Mouse (Mus musculus): Measurements from ENCODE around the gene Tfeb. TPM values are rescaled to one million over a fixed set of nuclear protein-coding genes. Genes with fewer than 3 reads are reported as not detected.

Tfeb gene
- polyA plus RNA-seq, 2 experiments: 10.6 to 12.2 TPM

GRCm38 (mm10) chr17:47796968-47797367 lies 60.1 kb downstream of the Tfeb start:
- H3K9me3 ChIP-seq (ENCODE audit: control insufficient read depth, low read length): no peaks in the 10 kb centered on the region
- WGBS: 70% methylated on average over 4 of the region's 4 CpGs
- peaks cover 11% of the 10 kb centered on the region; the same call in 1 of the 2 replicates for H3K4me1 ChIP-seq (ENCODE audit: control insufficient read depth, insufficient read depth, low read length)
- ATAC-seq (ENCODE audit: low FRiP score, low read depth) (no peak), DNase-seq (ENCODE audit: low spot score) (no peak)
- H3K4me2 ChIP-seq (replicated peaks; ENCODE audit: low read depth, low read length, severe bottlenecking): no peak overlapping the region
- H3K4me3 ChIP-seq (replicated peaks; ENCODE audit: low read length): no peak overlapping the region
- H3K27me3 ChIP-seq (ENCODE audit: control insufficient read depth, insufficient read depth, low read length): no peaks in the 10 kb centered on the region
- TF ChIP-seq POLR2A (IDR thresholded peaks at IDR 0.05; ENCODE audit: borderline replicate concordance, extremely low read depth, insufficient read depth, insufficient read length): no peak
- no peak overlapping the region for H3K9ac ChIP-seq (ENCODE audit: low read depth, low read length, severe bottlenecking)
- no peak overlapping the region for H3K27ac ChIP-seq (replicated peaks; ENCODE audit: low read depth, low read length)
- no peaks in the 10 kb centered on the region for H3K36me3 ChIP-seq (ENCODE audit: control insufficient read depth, insufficient read depth, low read length)

- H3K4me3 ChIP-seq (replicated peaks; ENCODE audit: low read length): no peak overlapping the region
- H3K36me3 ChIP-seq (ENCODE audit: control insufficient read depth, insufficient read depth, low read length): no peaks in the 10 kb centered on the region
- no peak overlapping the region for H3K9ac ChIP-seq (ENCODE audit: low read depth, low read length, severe bottlenecking)
- 79% methylated on average over 9 of the region's 9 CpGs for WGBS
- ATAC-seq (ENCODE audit: low FRiP score, low read depth) (no peak), DNase-seq (ENCODE audit: low spot score) (no peak)
- H3K27ac ChIP-seq (replicated peaks; ENCODE audit: low read depth, low read length): no peak overlapping the region
- H3K4me2 ChIP-seq (replicated peaks; ENCODE audit: low read depth, low read length, severe bottlenecking): no peak overlapping the region
- no peaks in the 10 kb centered on the region for H3K9me3 ChIP-seq (ENCODE audit: control insufficient read depth, low read length)
- peaks cover 11% of the 10 kb centered on the region; the same call in 1 of the 2 replicates for H3K4me1 ChIP-seq (ENCODE audit: control insufficient read depth, insufficient read depth, low read length)
- H3K27me3 ChIP-seq (ENCODE audit: control insufficient read depth, insufficient read depth, low read length): no peaks in the 10 kb centered on the region
- no peak for TF ChIP-seq POLR2A (IDR thresholded peaks at IDR 0.05; ENCODE audit: borderline replicate concordance, extremely low read depth, insufficient read depth, insufficient read length)
Observed at GRCm38 (mm10) chr17:47797383-47797782, 60.6 kb downstream of the Tfeb start.

- WGBS: 9% methylated on average over 8 of the region's 8 CpGs
- Histone ChIP-seq H3K4me2 (replicated peaks; ENCODE audit: low read depth, low read length, severe bottlenecking) (no peak overlapping the region), H3K36me3 (ENCODE audit: control insufficient read depth, insufficient read depth, low read length) (no peaks in the 10 kb centered on the region), H3K27me3 (ENCODE audit: control insufficient read depth, insufficient read depth, low read length) (no peaks in the 10 kb centered on the region), H3K4me3 (replicated peaks; ENCODE audit: low read length) (no peak overlapping the region), H3K9ac (ENCODE audit: low read depth, low read length, severe bottlenecking) (no peak overlapping the region), H3K9me3 (ENCODE audit: control insufficient read depth, low read length) (no peaks in the 10 kb centered on the region), H3K27ac (replicated peaks; ENCODE audit: low read depth, low read length) (no peak overlapping the region), H3K4me1 (ENCODE audit: control insufficient read depth, insufficient read depth, low read length) (peaks cover 2% of the 10 kb centered on the region; the same call in 1 of the 2 replicates)
- no peak for TF ChIP-seq POLR2A (IDR thresholded peaks at IDR 0.05; ENCODE audit: borderline replicate concordance, extremely low read depth, insufficient read depth, insufficient read length)
- ATAC-seq (ENCODE audit: low FRiP score, low read depth): no peak
- DNase-seq (ENCODE audit: low spot score): no peak
Observed at GRCm38 (mm10) chr17:47802806-47803205, 66.0 kb downstream of the Tfeb start.

- no peaks in the 10 kb centered on the region for H3K27me3 ChIP-seq (ENCODE audit: control insufficient read depth, insufficient read depth, low read length)
- WGBS: 95% methylated on average over 4 of the region's 4 CpGs
- H3K9ac ChIP-seq (ENCODE audit: low read depth, low read length, severe bottlenecking): no peak overlapping the region
- no peak overlapping the region for H3K4me3 ChIP-seq (replicated peaks; ENCODE audit: low read length)
- no peaks in the 10 kb centered on the region for H3K36me3 ChIP-seq (ENCODE audit: control insufficient read depth, insufficient read depth, low read length)
- no peak for TF ChIP-seq POLR2A (IDR thresholded peaks at IDR 0.05; ENCODE audit: borderline replicate concordance, extremely low read depth, insufficient read depth, insufficient read length)
- no peak for DNase-seq (ENCODE audit: low spot score)
- H3K27ac ChIP-seq (replicated peaks; ENCODE audit: low read depth, low read length): no peak overlapping the region
- no peaks in the 10 kb centered on the region for H3K9me3 ChIP-seq (ENCODE audit: control insufficient read depth, low read length)
- no peak overlapping the region for H3K4me2 ChIP-seq (replicated peaks; ENCODE audit: low read depth, low read length, severe bottlenecking)
- ATAC-seq (ENCODE audit: low FRiP score, low read depth): no peak
- H3K4me1 ChIP-seq (ENCODE audit: control insufficient read depth, insufficient read depth, low read length): peaks cover 2% of the 10 kb centered on the region; the same call in 1 of the 2 replicates
Observed at GRCm38 (mm10) chr17:47803662-47804061, 66.8 kb downstream of the Tfeb start.

GRCm38 (mm10) chr17:47805047-47805835 lies 68.4 kb downstream of the Tfeb start:
- Histone ChIP-seq H3K4me3 (replicated peaks; ENCODE audit: low read length) (no peak overlapping the region), H3K27ac (replicated peaks; ENCODE audit: low read depth, low read length) (no peak overlapping the region), H3K27me3 (ENCODE audit: control insufficient read depth, insufficient read depth, low read length) (no peaks in the 10 kb centered on the region), H3K4me1 (ENCODE audit: control insufficient read depth, insufficient read depth, low read length) (peaks cover 2% of the 10 kb centered on the region; the same call in 1 of the 2 replicates), H3K4me2 (replicated peaks; ENCODE audit: low read depth, low read length, severe bottlenecking) (no peak overlapping the region), H3K9ac (ENCODE audit: low read depth, low read length, severe bottlenecking) (no peak overlapping the region), H3K9me3 (ENCODE audit: control insufficient read depth, low read length) (no peaks in the 10 kb centered on the region), H3K36me3 (ENCODE audit: control insufficient read depth, insufficient read depth, low read length) (no peaks in the 10 kb centered on the region)
- ATAC-seq (ENCODE audit: low FRiP score, low read depth) (no peak), DNase-seq (ENCODE audit: low spot score) (no peak)
- no peak for TF ChIP-seq POLR2A (IDR thresholded peaks at IDR 0.05; ENCODE audit: borderline replicate concordance, extremely low read depth, insufficient read depth, insufficient read length)
- WGBS: 60% methylated on average over 13 of the region's 13 CpGs
